Mouse (Mus musculus) lung, postnatal 25 days (tissue): Measurements from ENCODE around the gene H6pd.

Experiments
- DNase-seq: peaks from one replicate; pipeline ENCODE4 v3.0.0; 2022; ENCODE audit warnings: low spot score

Gene H6pd

GRCm38 (mm10) chr4:149975291-149975690 is 33.5 kb downstream of the H6pd start:
- no peak for DNase-seq

- DNase-seq: no peak
These were observed 37.4 kb downstream of the H6pd start for GRCm38 (mm10) chr4:149971393-149971792.

GRCm38 (mm10) chr4:149968526-149968925 is 40.3 kb downstream of the H6pd start:
- no peak for DNase-seq

- no peak for DNase-seq
These were observed 41.9 kb downstream of the H6pd start for GRCm38 (mm10) chr4:149966963-149967362.

GRCm38 (mm10) chr4:149966252-149966651 is 42.6 kb downstream of the H6pd start:
- DNase-seq: peak; percentile 63

- DNase-seq: no peak
These were observed 43.2 kb downstream of the H6pd start for GRCm38 (mm10) chr4:149965672-149966071.

- no peak for DNase-seq
These were observed 43.6 kb downstream of the H6pd start for GRCm38 (mm10) chr4:149965242-149965641.

GRCm38 (mm10) chr4:149964770-149965169 is 44.1 kb downstream of the H6pd start:
- no peak for DNase-seq

GRCm38 (mm10) chr4:149964285-149964684 is 44.5 kb downstream of the H6pd start:
- no peak for DNase-seq

GRCm38 (mm10) chr4:149960391-149960790 is 48.4 kb downstream of the H6pd start:
- DNase-seq: no peak

GRCm38 (mm10) chr4:149959816-149960215 is 49.0 kb downstream of the H6pd start:
- no peak for DNase-seq

- peak; percentile 83 for DNase-seq
These were observed 50.3 kb downstream of the H6pd start for GRCm38 (mm10) chr4:149958566-149958965.

GRCm38 (mm10) chr4:149956048-149956447 is 52.8 kb downstream of the H6pd start:
- no peak for DNase-seq

GRCm38 (mm10) chr4:149955631-149956030 is 53.2 kb downstream of the H6pd start:
- DNase-seq: no peak

GRCm38 (mm10) chr4:149954893-149955439 is 53.9 kb downstream of the H6pd start, which contains the start of gene Spsb1:
Gene Spsb1, minus strand, starts transcription at chr4:149955043.
- DNase-seq: peak; percentile 98

GRCm38 (mm10) chr4:149953621-149954481 is 55.0 kb downstream of the H6pd start:
- peak; percentile 29 for DNase-seq

- peak; percentile 47 for DNase-seq
These were observed 56.6 kb downstream of the H6pd start for GRCm38 (mm10) chr4:149952201-149952600.

- DNase-seq: peak; percentile 67
These were observed 57.6 kb downstream of the H6pd start for GRCm38 (mm10) chr4:149951201-149951600.

- no peak for DNase-seq
These were observed 59.1 kb downstream of the H6pd start for GRCm38 (mm10) chr4:149949691-149950090.

- DNase-seq: no peak
These were observed 60.7 kb downstream of the H6pd start for GRCm38 (mm10) chr4:149948119-149948518.

GRCm38 (mm10) chr4:149947396-149947795 is 61.4 kb downstream of the H6pd start:
- no peak for DNase-seq

- DNase-seq: no peak
These were observed 63.6 kb downstream of the H6pd start for GRCm38 (mm10) chr4:149945194-149945593.

- no peak for DNase-seq
These were observed 64.6 kb downstream of the H6pd start for GRCm38 (mm10) chr4:149944214-149944613.
